Mouse (Mus musculus): ENCODE measurements around the gene Tex2. TPM values are rescaled to one million over a fixed set of nuclear protein-coding genes. Genes with fewer than 3 reads are reported as not detected.

The Tex2 gene
- polyA plus RNA-seq, 1 experiment: 33.0 TPM

- Histone ChIP-seq H3K27ac (ENCODE audit: insufficient read depth, low read depth, low read length) (no peak overlapping the region), H3K27me3 (replicated peaks; ENCODE audit: control insufficient read depth, insufficient read depth, low read length) (no peaks in the 10 kb centered on the region)
- DNase-seq: no peak
Measured at GRCm38 (mm10) chr11:106490057-106490456, 123.2 kb downstream of the Tex2 start.

GRCm38 (mm10) chr11:106489036-106489693, 124.1 kb downstream of the Tex2 start:
- 66% methylated on average over 7 of the region's 7 CpGs for WGBS

More at GRCm38 (mm10) chr11:106490057-106490456, 123.2 kb downstream of the Tex2 start:
- Histone ChIP-seq H3K4me3 (ENCODE audit: insufficient read depth, low read depth, low read length) (no peak overlapping the region), H3K4me1 (ENCODE audit: control insufficient read depth, insufficient read depth, low read length) (peaks cover 2% of the 10 kb centered on the region; the same call in 1 of the 2 replicates), H3K36me3 (ENCODE audit: control insufficient read depth, insufficient read depth, low read length) (no peaks in the 10 kb centered on the region)
- TF ChIP-seq POLR2A (IDR thresholded peaks at IDR 0.05; ENCODE audit: low read depth, low read length): no peak
- TF ChIP-seq CTCF (conservative IDR thresholded peaks at IDR 0.05; ENCODE audit: insufficient read depth, insufficient read length, low read depth, low read length): no peak
- 69% methylated on average over 10 of the region's 10 CpGs for WGBS

DNA sequence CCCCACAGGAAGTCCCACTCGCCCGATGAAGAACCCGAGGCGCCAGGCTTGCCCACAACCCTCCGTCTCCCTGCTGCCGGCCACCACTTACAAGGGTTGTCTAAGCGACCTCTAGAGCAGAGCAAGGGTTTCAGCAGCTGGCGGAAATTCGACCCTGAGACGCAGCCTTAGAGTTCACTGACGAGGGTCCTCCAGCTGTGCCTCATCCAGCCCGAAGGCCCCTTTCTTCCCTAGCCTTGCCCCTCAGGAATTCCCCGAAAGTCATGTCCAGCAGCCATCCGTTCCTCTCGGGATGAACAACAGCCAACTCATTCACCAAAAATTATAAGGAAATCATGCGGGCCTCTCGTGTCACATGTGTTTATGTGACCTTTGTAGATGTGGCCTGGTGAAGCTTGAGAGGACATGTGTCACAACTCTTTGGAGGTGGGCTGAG, 125.1 kb downstream of the Tex2 start:
- Histone ChIP-seq H3K4me3 (ENCODE audit: insufficient read depth, low read depth, low read length) (peak overlapping the region; percentile 45), H3K36me3 (ENCODE audit: control insufficient read depth, insufficient read depth, low read length) (no peaks in the 10 kb centered on the region), H3K27ac (ENCODE audit: insufficient read depth, low read depth, low read length) (peak overlapping the region; percentile 18; the same call in 1 of the 2 replicates), H3K27me3 (replicated peaks; ENCODE audit: control insufficient read depth, insufficient read depth, low read length) (no peaks in the 10 kb centered on the region), H3K4me1 (ENCODE audit: control insufficient read depth, insufficient read depth, low read length) (peaks cover 2% of the 10 kb centered on the region; the same call in 1 of the 2 replicates)
- TF ChIP-seq POLR2A (IDR thresholded peaks at IDR 0.05; ENCODE audit: low read depth, low read length) (no peak), CTCF (conservative IDR thresholded peaks at IDR 0.05; ENCODE audit: insufficient read depth, insufficient read length, low read depth, low read length) (no peak)
- WGBS: 10% methylated on average over 17 of the region's 17 CpGs
- DNase-seq: no peak

More at GRCm38 (mm10) chr11:106489036-106489693, 124.1 kb downstream of the Tex2 start:
- H3K27ac ChIP-seq (ENCODE audit: insufficient read depth, low read depth, low read length): no peak overlapping the region
- H3K36me3 ChIP-seq (ENCODE audit: control insufficient read depth, insufficient read depth, low read length): no peaks in the 10 kb centered on the region
- TF ChIP-seq POLR2A (IDR thresholded peaks at IDR 0.05; ENCODE audit: low read depth, low read length): no peak
- no peak for TF ChIP-seq CTCF (conservative IDR thresholded peaks at IDR 0.05; ENCODE audit: insufficient read depth, insufficient read length, low read depth, low read length)
- H3K4me1 ChIP-seq (ENCODE audit: control insufficient read depth, insufficient read depth, low read length): peaks cover 2% of the 10 kb centered on the region; the same call in 1 of the 2 replicates
- no peaks in the 10 kb centered on the region for H3K27me3 ChIP-seq (replicated peaks; ENCODE audit: control insufficient read depth, insufficient read depth, low read length)
- no peak for DNase-seq
- no peak overlapping the region for H3K4me3 ChIP-seq (ENCODE audit: insufficient read depth, low read depth, low read length)

DNA sequence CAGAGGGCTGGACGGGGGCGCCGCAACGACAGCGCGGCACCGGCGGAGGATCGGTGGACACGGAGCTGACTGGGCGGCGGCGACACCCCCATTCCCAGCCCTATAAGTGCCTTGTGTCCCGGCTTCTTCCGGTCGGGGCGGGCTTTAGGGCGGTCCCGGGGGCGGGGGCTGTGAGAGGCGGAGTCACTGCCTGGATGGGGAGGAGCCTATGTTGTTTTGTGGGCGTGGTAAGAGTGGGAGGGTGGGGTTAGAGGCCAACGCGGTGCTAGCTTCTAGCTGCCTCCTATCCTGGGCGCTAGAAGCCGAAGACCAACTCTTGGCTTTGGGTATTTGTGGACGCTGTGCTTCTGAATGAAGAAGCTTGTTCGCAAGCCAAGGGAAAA, 125.5 kb downstream of the Tex2 start, which contains the start of gene Ern1:
Ern1 (minus strand) TSS at position 120 of the 383 bp plus-strand sequence.
- peaks cover 2% of the 10 kb centered on the region; the same call in 1 of the 2 replicates for H3K4me1 ChIP-seq (ENCODE audit: control insufficient read depth, insufficient read depth, low read length)
- peak within 1 kb of the TSS; percentile 60 for H3K27ac ChIP-seq (ENCODE audit: insufficient read depth, low read depth, low read length)
- peak; percentile 97 for DNase-seq
- peak within 1 kb of the TSS; percentile 77 for H3K4me3 ChIP-seq (ENCODE audit: insufficient read depth, low read depth, low read length)
- H3K36me3 ChIP-seq (ENCODE audit: control insufficient read depth, insufficient read depth, low read length): no peaks in the 10 kb centered on the region
- no peaks in the 10 kb centered on the region for H3K27me3 ChIP-seq (replicated peaks; ENCODE audit: control insufficient read depth, insufficient read depth, low read length)
- WGBS: 1% methylated on average over 28 of the region's 28 CpGs
- TF ChIP-seq CTCF (conservative IDR thresholded peaks at IDR 0.05; ENCODE audit: insufficient read depth, insufficient read length, low read depth, low read length) (no peak), POLR2A (IDR thresholded peaks at IDR 0.05; ENCODE audit: low read depth, low read length) (peak; percentile 82)

- WGBS: 1% methylated on average over 84 of the region's 86 CpGs
- peak overlapping the region; percentile 60 for H3K27ac ChIP-seq (ENCODE audit: insufficient read depth, low read depth, low read length)
- TF ChIP-seq CTCF (conservative IDR thresholded peaks at IDR 0.05; ENCODE audit: insufficient read depth, insufficient read length, low read depth, low read length) (no peak), POLR2A (IDR thresholded peaks at IDR 0.05; ENCODE audit: low read depth, low read length) (no peak)
Measured at GRCm38 (mm10) chr11:106486866-106487732, 126.1 kb downstream of the Tex2 start.

GRCm38 (mm10) chr11:106486042-106486865, 127.0 kb downstream of the Tex2 start:
- no peak for DNase-seq
- H3K36me3 ChIP-seq (ENCODE audit: control insufficient read depth, insufficient read depth, low read length): no peaks in the 10 kb centered on the region
- H3K4me3 ChIP-seq (ENCODE audit: insufficient read depth, low read depth, low read length): peak overlapping the region; percentile 28; the same call in 1 of the 2 replicates
- TF ChIP-seq CTCF (conservative IDR thresholded peaks at IDR 0.05; ENCODE audit: insufficient read depth, insufficient read length, low read depth, low read length) (no peak), POLR2A (IDR thresholded peaks at IDR 0.05; ENCODE audit: low read depth, low read length) (no peak)
- H3K4me1 ChIP-seq (ENCODE audit: control insufficient read depth, insufficient read depth, low read length): peaks cover 2% of the 10 kb centered on the region; the same call in 1 of the 2 replicates
- H3K27ac ChIP-seq (ENCODE audit: insufficient read depth, low read depth, low read length): no peak overlapping the region
- no peaks in the 10 kb centered on the region for H3K27me3 ChIP-seq (replicated peaks; ENCODE audit: control insufficient read depth, insufficient read depth, low read length)
- 41% methylated on average over 16 of the region's 16 CpGs for whole genome bisulfite sequencing

More at GRCm38 (mm10) chr11:106486866-106487732, 126.1 kb downstream of the Tex2 start:
- H3K36me3 ChIP-seq (ENCODE audit: control insufficient read depth, insufficient read depth, low read length): no peaks in the 10 kb centered on the region
- H3K27me3 ChIP-seq (replicated peaks; ENCODE audit: control insufficient read depth, insufficient read depth, low read length): no peaks in the 10 kb centered on the region
- DNase-seq: peak; percentile 68
- H3K4me1 ChIP-seq (ENCODE audit: control insufficient read depth, insufficient read depth, low read length): peaks cover 2% of the 10 kb centered on the region; the same call in 1 of the 2 replicates
- peak overlapping the region; percentile 77 for H3K4me3 ChIP-seq (ENCODE audit: insufficient read depth, low read depth, low read length)
